Mouse (Mus musculus): ENCODE results near the gene Abcf1.
A peak's percentile ranks its signal among the peaks of the same experiment; 100 is the strongest.
"Not testable (repeated sequence)": the region's sequence is repeated elsewhere in the genome, so short reads cannot be mapped to it uniquely, and the experiment has no call there.

The Abcf1 gene

DNA sequence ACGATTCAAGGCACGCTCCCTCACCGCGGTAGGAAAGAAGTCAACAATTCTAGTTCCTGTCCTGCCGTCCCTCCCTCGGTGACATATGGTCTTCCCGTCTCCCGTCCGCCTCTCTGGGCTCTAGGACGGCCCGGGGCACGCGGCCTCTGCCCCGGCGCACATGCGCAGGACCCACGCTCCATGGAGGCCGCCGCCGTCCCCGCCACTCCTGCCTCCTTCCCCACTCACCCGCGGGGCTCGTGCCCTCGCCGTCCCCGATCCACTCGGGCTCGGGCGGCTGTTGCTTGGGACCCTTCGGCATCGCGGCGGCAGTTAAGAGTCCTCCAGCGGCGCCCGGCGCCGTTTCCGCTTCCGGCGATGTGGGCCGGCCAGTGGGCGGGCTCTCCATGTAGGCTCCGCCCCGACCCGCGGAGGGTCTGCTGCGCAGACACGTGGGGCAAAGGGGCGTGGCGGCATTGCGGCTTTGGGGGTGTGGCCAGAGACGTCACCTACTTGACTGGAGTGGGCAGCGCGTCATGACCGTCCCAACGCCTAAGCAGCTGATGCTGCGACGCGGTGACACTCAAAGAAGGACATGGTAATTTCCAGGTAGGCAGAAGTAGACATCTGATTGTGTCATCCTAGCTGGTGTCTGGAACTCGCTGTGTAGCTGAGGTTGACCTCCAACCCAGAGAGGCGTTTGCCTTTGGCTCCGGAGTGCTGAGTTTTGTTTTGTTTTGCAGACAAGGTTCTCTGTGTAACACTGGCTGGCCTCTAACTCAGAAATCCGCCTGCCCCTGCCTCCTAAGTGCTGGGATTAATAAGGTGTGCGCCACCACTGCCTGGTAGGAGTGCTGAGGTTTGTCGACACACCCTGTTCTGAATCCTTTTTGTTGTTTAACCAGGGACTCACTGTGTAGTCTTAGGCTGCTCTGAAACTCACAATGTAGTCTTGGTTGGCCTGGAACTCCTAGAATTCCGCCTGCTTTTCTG is at the start of gene Abcf1:
Gene Abcf1, minus strand, starts transcription at position 344 of the 972 bp plus-strand sequence.
- DNase-seq (ENCODE audit: low read depth, low spot score), result peak; percentile 99

DNA sequence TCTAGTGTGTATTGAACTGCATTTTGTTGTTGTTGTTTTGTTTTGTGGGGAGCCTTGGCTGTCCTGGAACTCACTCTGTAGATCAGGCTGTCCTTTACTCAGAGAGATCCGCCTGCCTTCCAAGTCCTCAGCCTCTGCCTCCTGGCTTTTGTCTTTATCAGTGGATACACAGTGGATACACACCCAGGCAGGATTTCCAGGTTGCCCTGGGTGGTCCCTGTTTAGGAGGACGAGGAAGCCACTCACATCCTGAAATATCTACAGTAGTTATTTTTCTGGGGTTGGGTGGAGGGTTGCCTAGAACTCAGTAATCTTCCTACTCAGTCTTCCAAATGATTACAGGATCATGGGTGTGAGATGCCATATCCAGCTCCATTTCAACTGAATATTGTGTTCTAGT is 49.4 kb upstream of the Abcf1 start:
- DNase-seq (ENCODE audit: low read depth, low spot score), result no peak

DNA sequence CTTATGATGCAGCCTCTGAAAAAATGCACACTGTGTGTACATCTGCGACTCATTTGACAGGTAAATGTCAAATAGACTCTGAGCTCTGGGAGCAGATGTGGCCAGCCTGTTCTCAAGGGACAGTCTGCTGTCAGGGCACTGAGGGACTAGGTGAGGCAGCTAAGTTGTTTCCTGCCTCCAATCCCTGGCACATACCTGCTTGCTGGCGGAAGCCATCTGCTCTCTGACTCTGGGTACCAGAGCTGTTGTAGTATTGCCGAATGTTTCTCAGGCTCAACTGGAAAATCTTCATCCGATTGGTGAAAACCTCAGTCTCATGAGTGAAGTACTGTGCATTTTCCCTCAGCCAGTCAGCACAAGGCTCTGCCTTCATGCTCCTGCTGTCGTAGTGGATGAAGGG is 47.5 kb upstream of the Abcf1 start:
- no peak for DNase-seq (ENCODE audit: low read depth, low spot score)

DNA sequence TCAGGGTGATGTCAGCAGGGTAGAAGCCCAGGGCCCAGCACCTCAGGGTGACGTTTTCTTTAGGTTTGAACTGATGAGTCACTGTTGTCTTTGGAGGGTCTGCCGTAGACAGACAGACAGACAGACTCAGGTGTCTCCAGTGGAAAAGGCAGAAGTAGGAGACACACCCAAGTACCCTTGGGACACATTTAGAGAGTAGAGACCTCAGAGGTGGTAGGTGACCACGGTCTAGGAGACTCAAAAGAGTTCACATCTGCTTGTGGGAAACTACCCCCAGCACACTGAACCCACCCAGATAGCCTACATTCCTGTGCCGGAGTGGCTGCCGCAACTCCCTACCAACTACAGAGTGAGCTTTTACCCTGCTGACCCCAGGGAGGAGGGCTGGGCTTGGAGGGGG is 45.4 kb upstream of the Abcf1 start:
- no peak for DNase-seq (ENCODE audit: low read depth, low spot score)

DNA sequence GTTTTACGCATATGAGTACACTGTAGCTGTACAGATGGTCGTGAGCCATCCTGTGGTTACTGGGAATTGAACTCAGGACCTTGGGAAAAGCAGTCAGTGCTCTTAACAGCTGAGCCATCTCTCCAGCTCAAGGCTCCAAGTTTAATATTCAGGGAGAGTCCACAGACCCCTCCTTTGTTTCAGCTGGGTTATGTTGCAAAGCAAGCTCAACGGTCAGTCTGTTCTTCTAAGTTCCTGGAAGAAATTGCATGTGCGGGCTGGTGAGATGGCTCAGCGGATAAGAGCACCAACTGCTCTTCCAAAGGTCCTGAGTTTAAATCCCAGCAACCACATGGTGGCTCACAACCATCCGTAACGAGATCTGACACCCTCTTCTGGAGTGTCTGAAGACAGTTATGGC is 34.8 kb upstream of the Abcf1 start:
- not testable (repeated sequence) for DNase-seq (ENCODE audit: low read depth, low spot score)

DNA sequence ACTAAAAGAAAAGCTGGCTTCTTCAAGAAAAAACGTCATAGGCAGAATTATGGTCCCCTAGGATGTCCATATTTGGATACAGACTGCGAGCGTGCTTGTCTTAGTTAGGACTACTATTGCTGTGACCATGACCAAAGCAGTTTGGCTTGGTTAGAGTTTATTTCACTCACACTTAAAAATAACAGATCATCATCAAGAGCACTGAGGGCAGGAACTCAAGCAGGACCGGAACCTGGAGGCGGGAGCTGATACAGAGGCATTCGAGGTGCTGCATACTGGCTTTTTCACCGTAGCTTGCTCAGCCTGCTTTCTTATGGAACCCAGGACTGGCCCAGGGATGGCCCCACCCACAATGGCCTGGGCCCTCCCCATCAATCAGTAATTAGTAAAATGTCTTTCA is 33.8 kb upstream of the Abcf1 start:
- peak; percentile 44 for DNase-seq (ENCODE audit: low read depth, low spot score)

DNA sequence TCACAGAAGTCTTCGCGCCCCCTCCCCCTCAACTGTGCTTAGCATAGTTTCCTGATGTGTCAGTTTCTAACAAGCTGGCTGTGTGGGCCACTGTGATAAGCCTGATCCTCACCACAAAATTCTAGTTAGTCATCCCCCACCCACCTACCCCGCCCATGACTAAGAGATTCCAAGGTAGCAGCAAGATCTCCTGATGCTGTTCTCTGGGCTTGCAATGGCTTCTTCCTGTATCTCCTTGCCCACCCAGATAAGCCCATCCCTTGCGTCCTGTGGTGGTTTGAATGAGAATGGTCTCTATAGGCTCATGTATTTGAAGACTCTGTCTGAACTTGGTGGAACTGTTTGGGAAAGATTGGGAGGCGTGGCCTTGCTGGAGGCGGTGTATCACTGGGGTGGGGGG is 32.4 kb upstream of the Abcf1 start:
- DNase-seq (ENCODE audit: low read depth, low spot score), result peak; percentile 69

DNA sequence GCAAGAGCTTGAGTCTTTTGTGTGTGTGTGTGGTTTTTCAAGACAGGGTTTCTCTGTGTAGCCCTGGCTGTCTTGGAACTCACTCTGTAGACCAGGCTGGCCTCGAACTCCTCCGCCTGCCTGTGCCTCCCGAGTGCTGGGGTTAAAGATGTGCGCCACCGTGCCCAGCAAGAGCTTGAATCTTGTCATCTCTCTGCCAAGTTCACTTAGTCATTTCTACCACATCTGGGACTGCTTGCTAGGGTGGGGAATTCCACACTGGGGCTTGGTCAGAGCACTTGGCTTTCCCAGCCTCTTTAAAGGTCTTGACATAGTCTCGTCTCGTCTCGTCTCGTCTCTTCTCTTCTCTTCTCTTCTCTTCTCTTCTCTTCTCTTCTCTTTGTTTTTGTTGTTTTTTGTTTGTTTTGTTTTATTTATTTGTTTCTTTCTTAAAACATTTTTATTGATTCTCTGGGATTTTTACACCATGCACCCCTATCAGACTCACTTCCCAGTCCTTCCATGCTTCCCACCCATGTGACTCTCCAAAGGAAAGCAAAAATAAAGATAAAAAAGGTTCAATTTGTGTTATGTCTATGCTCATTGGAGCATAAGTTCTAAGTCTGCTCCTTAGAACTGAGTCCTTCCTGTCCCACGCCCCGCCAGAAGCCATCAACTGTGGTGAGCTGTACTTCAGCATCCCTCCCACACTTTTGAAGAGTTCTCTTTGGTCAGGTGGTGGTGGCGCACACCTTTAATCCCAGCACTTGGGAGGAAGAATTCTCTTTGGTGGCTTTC is 31.7 kb upstream of the Abcf1 start:
- DNase-seq (ENCODE audit: low read depth, low spot score), result peak; percentile 80

DNA sequence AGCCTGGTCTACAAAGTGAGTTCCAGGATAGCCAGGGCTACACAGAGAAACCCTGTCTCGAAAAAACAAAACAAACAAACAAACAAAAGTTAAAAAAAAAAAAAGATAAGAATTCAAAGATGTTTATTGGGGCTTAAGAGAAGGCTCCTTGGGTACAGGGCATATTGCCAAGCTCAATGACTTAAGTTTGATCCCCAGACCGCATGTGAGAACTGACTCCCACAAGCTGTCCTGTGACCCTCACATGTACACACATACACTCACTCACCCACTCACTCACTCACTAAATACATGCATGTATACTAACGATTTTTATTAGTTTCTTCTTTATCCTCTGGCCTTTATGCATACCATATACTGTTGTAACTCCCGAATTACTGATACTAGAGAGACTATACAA is 30.8 kb upstream of the Abcf1 start:
- peak; percentile 27 for DNase-seq (ENCODE audit: low read depth, low spot score)

DNA sequence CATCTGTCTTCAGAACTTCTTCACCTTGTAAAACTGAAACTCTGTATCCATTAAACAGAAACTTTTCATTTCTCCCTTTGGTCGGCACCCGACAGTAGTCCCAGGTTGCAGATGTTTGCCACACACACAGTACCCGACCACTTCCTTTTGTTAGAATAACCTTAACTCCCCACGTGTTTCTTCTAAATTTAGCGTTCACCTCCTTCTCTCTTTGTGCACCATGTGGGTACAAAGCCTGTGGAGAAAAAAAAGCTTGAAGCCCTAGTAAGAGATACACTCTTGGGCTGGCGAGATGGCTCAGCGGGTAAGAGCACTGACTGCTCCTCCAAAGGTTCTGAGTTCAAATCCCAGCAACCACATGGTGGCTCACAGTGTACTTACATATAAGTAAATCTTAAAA is 29.8 kb upstream of the Abcf1 start:
- peak; percentile 84 for DNase-seq (ENCODE audit: low read depth, low spot score)

DNA sequence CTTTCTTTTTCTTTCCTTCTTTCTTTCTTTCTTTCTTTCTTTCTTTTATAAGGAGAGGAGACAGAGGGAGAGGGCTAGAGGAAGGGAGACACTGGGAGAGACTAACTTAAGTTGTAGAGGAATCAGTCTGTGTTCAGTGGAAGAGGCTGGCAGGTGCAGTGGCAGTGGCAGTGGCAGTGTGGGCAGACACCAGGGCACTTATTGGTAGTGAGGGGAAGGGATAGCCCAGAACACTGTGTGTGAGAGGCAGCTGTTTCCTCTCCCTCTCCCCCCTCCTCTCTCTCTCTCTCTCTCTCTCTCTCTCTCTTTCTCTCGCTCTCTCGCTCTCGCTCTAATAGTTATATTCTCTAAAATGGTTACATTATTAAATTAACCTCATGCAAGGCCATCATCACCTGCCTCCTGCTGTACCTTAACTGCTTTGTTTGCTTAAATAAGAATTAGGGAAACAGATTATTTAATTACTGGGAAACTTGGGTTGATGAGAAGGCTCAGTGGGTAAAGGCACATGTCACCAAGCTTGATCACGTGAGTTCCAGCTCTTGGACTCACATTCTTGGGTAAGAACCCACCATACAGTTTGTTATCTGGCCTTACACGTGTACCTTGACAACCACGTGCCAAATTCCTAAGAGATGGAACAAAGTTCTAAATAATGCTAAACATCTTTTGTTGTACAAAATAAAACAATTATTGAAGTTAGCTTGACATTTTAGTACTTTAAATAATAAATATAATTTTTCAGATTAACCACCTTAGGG is 29.2 kb upstream of the Abcf1 start:
- DNase-seq (ENCODE audit: low read depth, low spot score), result peak; percentile 55

DNA sequence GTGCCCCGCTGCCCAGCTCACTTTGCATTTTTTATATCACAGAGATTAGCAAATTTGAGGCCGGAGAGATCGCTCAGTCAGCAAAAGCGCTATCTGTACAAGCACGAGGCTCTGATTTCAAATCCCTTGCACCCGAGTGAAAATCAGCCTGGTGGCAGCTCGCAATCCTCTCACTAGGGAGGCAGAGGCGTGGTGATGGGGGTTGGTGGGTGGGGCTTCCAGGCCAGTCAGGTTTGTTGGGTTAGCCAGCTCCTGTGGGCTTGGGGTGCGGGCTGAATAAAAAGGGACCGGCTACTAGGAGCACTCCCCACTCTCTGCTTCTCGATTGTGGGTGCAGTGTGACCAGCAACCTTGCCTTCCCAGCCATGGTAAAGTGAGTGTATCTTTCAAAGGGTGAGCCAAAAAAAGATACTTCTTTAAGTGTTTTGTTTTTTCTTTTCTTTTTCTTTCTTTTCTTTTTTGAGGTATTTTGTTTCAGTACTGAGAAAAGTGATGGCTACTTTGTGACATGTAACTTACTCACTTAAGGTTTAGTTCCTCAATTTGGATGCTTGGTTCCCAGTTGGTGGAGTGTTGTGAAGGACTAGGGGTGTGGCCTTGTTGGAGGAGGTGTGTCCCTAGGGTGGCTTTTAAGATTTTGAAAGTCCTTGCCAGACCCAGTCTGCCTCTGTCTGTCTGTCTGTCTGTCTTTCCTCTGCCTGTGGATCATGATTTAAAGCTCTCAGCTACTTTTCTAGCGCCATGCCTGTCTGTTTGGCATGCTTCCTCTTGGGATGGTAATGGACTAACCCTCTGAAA is 28.4 kb upstream of the Abcf1 start:
- DNase-seq (ENCODE audit: low read depth, low spot score), result peak; percentile 78

DNA sequence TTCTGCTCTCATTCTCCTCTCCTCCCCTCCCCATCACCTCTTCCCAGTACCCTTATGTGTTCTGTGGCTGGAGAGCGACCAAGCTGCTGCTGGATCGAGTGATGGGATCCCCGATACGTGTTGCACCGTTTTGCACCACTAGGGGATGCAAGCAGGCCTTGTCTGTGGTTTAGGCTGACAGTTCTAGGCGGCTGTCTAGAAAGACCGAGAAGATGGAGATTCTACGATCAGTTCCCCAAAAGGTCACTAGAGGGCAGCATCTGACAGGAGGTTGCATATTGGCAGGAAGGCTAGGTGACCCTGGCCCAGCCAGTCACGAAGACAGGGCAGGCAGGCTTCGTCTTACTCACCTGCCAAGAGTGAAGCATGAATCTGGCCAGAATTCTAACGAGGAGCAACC is 27.4 kb upstream of the Abcf1 start:
- peak; percentile 98 for DNase-seq (ENCODE audit: low read depth, low spot score)

DNA sequence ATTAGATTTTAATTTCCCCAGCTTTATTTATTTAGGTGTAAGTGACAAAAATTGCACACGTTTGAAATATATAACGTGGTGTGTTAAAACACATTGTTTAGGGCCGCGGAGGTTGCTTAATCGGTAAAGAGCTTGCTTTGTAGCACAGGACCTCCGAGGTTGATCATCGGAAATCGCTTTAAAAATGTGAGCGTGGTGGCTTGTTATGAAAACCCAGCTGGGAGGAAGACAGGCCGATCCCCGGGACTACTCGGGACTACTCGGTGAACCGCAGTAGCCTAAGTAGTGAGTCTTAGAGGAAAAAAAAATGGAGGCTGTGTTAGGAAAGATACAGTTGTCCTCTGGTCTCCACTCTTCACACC is 25.3 kb upstream of the Abcf1 start:
- DNase-seq (ENCODE audit: low read depth, low spot score), result no peak

DNA sequence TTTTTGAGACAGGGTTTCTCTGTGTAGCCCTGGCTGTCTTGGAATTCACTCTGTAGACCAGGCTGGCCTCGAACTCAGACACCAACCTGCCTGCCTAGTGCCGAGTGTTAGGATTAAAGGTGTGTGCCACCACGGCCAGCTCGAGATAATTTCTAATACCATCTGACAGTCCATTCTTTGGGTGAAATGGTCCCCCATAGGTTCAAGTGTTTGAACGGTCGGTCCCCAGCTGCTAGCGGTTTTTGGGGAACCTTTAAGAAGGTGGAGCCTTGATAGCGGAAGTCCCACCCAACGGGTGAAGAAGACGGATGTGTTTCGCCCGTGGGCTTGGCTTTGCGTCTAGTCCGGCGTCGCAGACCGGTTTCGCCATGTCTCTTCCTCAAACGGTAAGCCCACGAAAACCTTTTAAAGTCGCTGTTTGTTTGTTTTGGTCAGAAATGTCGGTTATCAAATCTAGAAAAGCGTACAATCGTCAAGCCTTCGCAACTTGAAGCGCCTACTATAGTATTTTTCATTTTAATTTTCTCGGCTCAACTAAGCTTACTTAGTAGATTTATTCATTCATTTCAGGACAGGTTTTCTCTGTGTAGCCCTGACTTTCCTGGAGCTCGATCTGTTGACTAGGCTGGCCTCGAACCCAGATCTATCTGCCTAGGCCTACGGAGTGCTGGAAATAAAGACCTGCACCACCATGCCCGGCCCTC is 24.8 kb upstream of the Abcf1 start:
- peak; percentile 84 for DNase-seq (ENCODE audit: low read depth, low spot score)

DNA sequence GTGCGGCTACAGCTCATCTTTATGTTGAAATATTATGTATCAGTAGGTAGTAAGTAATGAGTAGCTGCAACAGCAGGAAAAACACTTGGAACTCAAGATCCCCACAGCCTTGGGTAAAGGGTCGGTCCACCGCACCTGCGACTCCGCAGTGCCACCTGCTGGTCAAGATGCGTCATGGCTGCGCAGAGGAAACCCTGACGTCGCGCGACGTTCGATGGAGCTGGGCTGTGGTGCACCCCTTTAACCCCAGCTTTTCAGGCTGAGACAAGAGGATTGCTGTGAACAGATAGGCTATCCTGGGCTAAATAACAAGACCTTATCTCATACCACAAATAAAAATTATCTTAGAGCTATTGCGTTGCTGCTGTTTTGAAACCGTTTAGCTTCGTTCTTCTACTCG is 24.1 kb upstream of the Abcf1 start:
- peak; percentile 94 for DNase-seq (ENCODE audit: low read depth, low spot score)

DNA sequence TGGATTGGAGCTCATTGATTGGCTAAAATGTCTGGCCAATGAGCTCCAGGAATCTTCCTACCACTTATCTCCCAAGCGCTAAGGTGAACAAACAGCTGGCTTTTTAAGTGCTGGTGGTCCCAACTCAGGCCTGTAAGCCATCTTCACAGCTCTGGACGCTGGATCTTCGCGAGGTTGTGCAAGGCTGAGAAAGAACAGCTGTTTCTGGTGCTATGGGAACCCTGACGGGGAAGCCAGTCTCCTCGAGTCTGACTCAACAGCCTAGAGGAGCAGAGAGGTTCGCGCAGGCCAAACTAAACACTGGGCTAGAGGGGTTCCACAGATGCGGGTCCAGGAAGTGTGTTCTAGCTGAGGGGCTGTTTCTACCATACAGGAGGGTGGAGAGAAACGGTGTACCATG is 22.2 kb upstream of the Abcf1 start:
- DNase-seq (ENCODE audit: low read depth, low spot score), result no peak

DNA sequence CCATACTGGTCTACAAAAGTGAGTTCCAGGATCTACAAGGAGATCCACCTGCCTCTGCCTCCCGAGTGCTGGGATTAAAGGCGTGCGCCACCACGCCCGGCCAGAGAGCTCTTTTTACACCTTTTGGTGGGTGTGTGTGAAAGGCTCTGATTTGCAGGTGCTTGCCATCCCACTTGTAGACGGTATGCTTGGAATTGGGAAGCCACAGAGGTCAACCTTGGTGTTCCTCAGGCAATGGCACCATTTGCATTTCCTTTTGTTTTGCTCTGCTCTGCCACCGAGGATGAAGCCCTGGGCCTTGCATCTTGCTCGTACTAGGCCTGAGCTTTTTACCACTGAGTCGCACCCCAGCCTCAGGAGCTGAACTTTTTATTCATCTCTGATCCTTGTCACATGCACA is 12.2 kb upstream of the Abcf1 start:
- DNase-seq (ENCODE audit: low read depth, low spot score), result no peak

DNA sequence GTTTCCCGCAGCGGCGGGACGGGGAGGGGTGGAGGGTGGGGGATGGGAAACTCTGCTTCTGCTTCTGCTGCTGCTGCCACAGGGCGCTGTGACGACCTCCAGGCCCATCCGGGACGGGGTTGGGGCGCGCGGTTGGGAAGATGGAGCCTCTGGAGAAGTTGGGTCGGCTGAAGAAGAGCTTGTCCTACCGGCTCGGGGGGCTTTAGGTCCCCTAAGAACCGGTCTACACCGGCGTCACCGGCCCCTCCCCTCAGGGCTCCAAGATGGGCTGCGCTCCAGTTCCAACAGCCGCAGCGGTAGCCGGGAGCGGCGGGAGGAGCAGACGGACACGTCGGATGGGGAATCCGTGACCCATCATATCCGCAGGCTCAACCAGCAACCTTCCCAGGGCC is 10.8 kb upstream of the Abcf1 start:
- DNase-seq (ENCODE audit: low read depth, low spot score), result no peak
